ENCODE assay signal across 9 mouse cellular contexts in the genomic region with DNA sequence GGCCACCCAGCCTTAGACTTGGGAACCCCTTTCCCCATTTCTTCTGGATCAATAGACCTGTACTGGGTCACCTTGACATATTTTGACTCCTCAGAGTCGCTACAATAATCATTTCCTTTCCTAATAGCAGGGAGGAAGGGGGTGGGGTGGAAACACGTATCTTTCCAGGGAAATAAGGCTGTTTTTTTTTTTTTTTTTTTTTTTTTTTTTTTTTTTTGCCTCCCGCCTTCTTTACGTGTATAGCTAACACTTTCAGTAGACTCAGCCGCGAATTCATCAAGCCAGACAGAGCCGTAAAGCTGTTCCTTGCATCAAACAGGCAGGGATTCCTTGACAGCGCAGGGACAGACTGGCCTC. TPM values are rescaled to one million over a fixed set of nuclear protein-coding genes. Genes with fewer than 3 reads are reported as not detected.
DNase-seq lines count a peak whose midpoint lies in the region; ATAC-seq and TF ChIP-seq lines count a peak whose summit lies in the region.
"Had no signal": no experiment of that assay in that cellular context is flagged by ENCODE, and none has a peak within 500 bp of the region (broad histone marks: within the 10 kb centered on the region; RNA-seq: fewer than 3 reads in every experiment).

No protein-coding gene starts in this region.

- peak overlapping the region; percentile 79; the same call in 1 of the 2 replicates for H3K27ac ChIP-seq in gastrocnemius, adult 2 months
- H3K27ac ChIP-seq in spleen, adult 2 months (ENCODE audit: insufficient read depth, low read length): no peak overlapping the region
- peak overlapping the region; percentile 89 for H3K27ac ChIP-seq in liver, embryonic 12.5 days
- no peak overlapping the region for H3K27ac ChIP-seq in stomach, postnatal 0 days (replicated peaks)

- H3K9ac ChIP-seq in liver, embryonic 12.5 days: peak overlapping the region; percentile 86
- H3K9ac ChIP-seq in stomach, postnatal 0 days (ENCODE audit: low read length): 0 out of 2 replicates have a peak overlapping the region, but pooled peaks have one; percentile 54

- TF ChIP-seq POLR2A in spleen, adult 2 months (IDR thresholded peaks at IDR 0.05; ENCODE audit: low read depth, low read length): no peak

- no peak for ATAC-seq in liver, embryonic 12.5 days
- ATAC-seq in stomach, postnatal 0 days (ENCODE audit: low FRiP score, low TSS enrichment): no peak

- peaks cover 21% of the 10 kb centered on the region for H3K4me1 ChIP-seq in spleen, adult 2 months (ENCODE audit: control insufficient read depth, insufficient read depth, insufficient read length)
- peaks cover 71% of the 10 kb centered on the region for H3K4me1 ChIP-seq in liver, embryonic 12.5 days
- no peaks in the 10 kb centered on the region for H3K4me1 ChIP-seq in stomach, postnatal 0 days (replicated peaks; ENCODE audit: control insufficient read depth, insufficient read depth)

- 31% methylated on average over 8 of the region's 8 CpGs for WGBS in spleen, adult 2 months
- WGBS in liver, embryonic 12.5 days (ENCODE audit: insufficient replicate concordance): 14% methylated on average over 8 of the region's 8 CpGs
- 29% methylated on average over 8 of the region's 8 CpGs for WGBS in stomach, postnatal 0 days

- TF ChIP-seq CTCF in gastrocnemius, adult 2 months (IDR thresholded peaks at IDR 0.05): no peak
- no peak for TF ChIP-seq CTCF in spleen, adult 2 months (IDR thresholded peaks at IDR 0.05; ENCODE audit: extremely low read depth, insufficient read depth, insufficient read length, insufficient replicate concordance)
- no peak for TF ChIP-seq CTCF in stomach, postnatal 0 days (IDR thresholded peaks at IDR 0.05; ENCODE audit: low read depth)

- H3K36me3 ChIP-seq in spleen, adult 2 months (ENCODE audit: control insufficient read depth, insufficient read depth, low read length): no peaks in the 10 kb centered on the region
- no peaks in the 10 kb centered on the region for H3K36me3 ChIP-seq in liver, embryonic 12.5 days
- no peaks in the 10 kb centered on the region for H3K36me3 ChIP-seq in stomach, postnatal 0 days (ENCODE audit: control insufficient read depth, insufficient read depth, low read length)

- intact Hi-C loops in gastrocnemius, adult 2 months (cut with DNase I): loop anchor here (5.0 to 10.0 kb wide), 2 partner anchors 115 to 198 kb away; no protein-coding TSS in a partner anchor

- H3K27me3 ChIP-seq in spleen, adult 2 months (ENCODE audit: control insufficient read depth, insufficient read depth, low read length): peaks cover 4% of the 10 kb centered on the region
- peaks cover 28% of the 10 kb centered on the region for H3K27me3 ChIP-seq in liver, embryonic 12.5 days (replicated peaks)
- no peaks in the 10 kb centered on the region for H3K27me3 ChIP-seq in stomach, postnatal 0 days (ENCODE audit: control insufficient read depth, insufficient read depth, low read length)

- peak overlapping the region; percentile 80 for H3K4me3 ChIP-seq in gastrocnemius, adult 2 months
- H3K4me3 ChIP-seq in spleen, adult 2 months (ENCODE audit: extremely low read depth, insufficient read depth, insufficient read length): peak overlapping the region; percentile 90
- peak overlapping the region; percentile 82 for H3K4me3 ChIP-seq in liver, embryonic 12.5 days
- H3K4me3 ChIP-seq in stomach, postnatal 0 days (ENCODE audit: low read depth, low read length): peak overlapping the region; percentile 65

- H3K9me3 ChIP-seq in liver, embryonic 12.5 days (replicated peaks): no peaks in the 10 kb centered on the region
- no peaks in the 10 kb centered on the region for H3K9me3 ChIP-seq in stomach, postnatal 0 days (ENCODE audit: control insufficient read depth, low read length)

- H3K4me2 ChIP-seq in liver, embryonic 12.5 days: peak overlapping the region; percentile 94
- peak overlapping the region; percentile 85 for H3K4me2 ChIP-seq in stomach, postnatal 0 days (replicated peaks; ENCODE audit: low read depth)

- no peak for DNase-seq in gastrocnemius, adult 2 months
- DNase-seq in gastrocnemius, postnatal 4 days (ENCODE audit: low spot score in 2 of 2): no peak
- DNase-seq in spleen, adult 2 months (ENCODE audit: low read depth in 1 of 2, low spot score in 2 of 2): no peak
- no peak for DNase-seq in spleen, postnatal 4 days (ENCODE audit: low spot score in 2 of 2)
- DNase-seq in stomach, postnatal 0 days (ENCODE audit: low spot score): no peak
- no peak for DNase-seq in cerebellum, adult 18-20 months
- DNase-seq in left cerebral cortex, adult 9 months (ENCODE audit: low spot score in 2 of 2): no peak
- DNase-seq: kidney, adult 11 months had no signal

- TF ChIP-seq EP300 in stomach, postnatal 0 days (optimal IDR thresholded peaks at IDR 0.05): no peak

RNA-seq across cellular contexts. Expression of a gene that starts 1.7 kb away (rescaled TPM):
- total RNA-seq in gastrocnemius, adult 2 months (2021): 1 to 10 TPM; 1.1 to 1.8 TPM
- total RNA-seq in gastrocnemius, postnatal 4 days (2021): 1 to 10 TPM; 2.3 to 2.6 TPM
- 9.2 and 13.6 TPM in 2 replicates for polyA plus RNA-seq in spleen, adult 2 months (2012; rRNA removed)
- 1.9 TPM in 2 replicates for polyA plus RNA-seq in liver, embryonic 12.5 days (2016; fragmentation: Nextera tagmentation; extraction: Ambion mirVana)
- 0.35 and 0.45 TPM in 2 replicates for polyA plus RNA-seq in stomach, postnatal 0 days (2015; fragmentation: Nextera tagmentation; extraction: Ambion mirVana)

Comparison
In these comparisons a context has a peak if more than half of its experiments do, and no peak if none do; other contexts are left out.
1. H3K27ac ChIP-seq: peak in gastrocnemius, adult 2 months (single experiment) and liver, embryonic 12.5 days (single experiment); none in spleen, adult 2 months (single experiment) and stomach, postnatal 0 days (single experiment).
2. Peak in every context shown above with its lines, with median percentiles within 50 percentile points of each other: H3K4me3 ChIP-seq.